Mouse (Mus musculus) C2C12 (cell line): ENCODE measurements at regions not wholly inside any gene's neighbourhood (a gene's known extent, or its start where the extent isn't known, plus 50 kb on each side); places are given as distances from the start of the nearest gene placed in this dataset.
"Not testable (repeated sequence)": the region's sequence is repeated elsewhere in the genome, so short reads cannot be mapped to it uniquely, and the experiment has no call there.

Experiments used
- H3K27me3 ChIP-seq: one replicate; pipeline ENCODE4 v1.6.1; 2011; ENCODE audit not compliant: control insufficient read depth, insufficient read depth, insufficient read length
- H3K36me3 ChIP-seq: one replicate; pipeline ENCODE4 v1.6.1; 2011; ENCODE audit not compliant: control insufficient read depth, insufficient read depth
- H3K4me3 ChIP-seq: one replicate; pipeline ENCODE4 v1.5.1; 2011; ENCODE audit warnings: mild to moderate bottlenecking, control low read depth; ENCODE audit not compliant: poor library complexity, insufficient read depth, severe bottlenecking
- H3K79me2 ChIP-seq: one replicate; pipeline ENCODE4 v1.6.1; 2011; ENCODE audit not compliant: control insufficient read depth, insufficient read depth
- H3K79me3 ChIP-seq: one replicate; pipeline ENCODE4 v1.6.1; 2011; ENCODE audit warnings: low read depth, control low read depth
- H3ac ChIP-seq: one replicate; pipeline ENCODE3; 2011; ENCODE audit warnings: low read depth; ENCODE audit not compliant: control insufficient read depth, insufficient read length
- CEBPB ChIP-seq: IDR thresholded peaks from one replicate; pipeline ENCODE4 v1.6.1; 2011; ENCODE audit warnings: low read depth, mild to moderate bottlenecking, control low read depth, moderate library complexity
- CTCF ChIP-seq: IDR thresholded peaks from one replicate; pipeline ENCODE4 v1.5.1; 2011; ENCODE audit not compliant: control insufficient read depth, insufficient read depth, insufficient read length
- FOSL1 ChIP-seq: IDR thresholded peaks from one replicate; pipeline ENCODE4 v1.8.0; 2011; ENCODE audit warnings: mild to moderate bottlenecking, low read length; ENCODE audit not compliant: poor library complexity, insufficient read depth, severe bottlenecking
- MAX ChIP-seq: IDR thresholded peaks from one replicate; pipeline ENCODE4 v1.6.1; 2011; ENCODE audit warnings: mild to moderate bottlenecking, control low read depth
- MYOD1 ChIP-seq: IDR thresholded peaks from one replicate; pipeline ENCODE4 v1.6.1; 2011; ENCODE audit warnings: low read depth; ENCODE audit not compliant: control insufficient read depth, insufficient read length
- MYOG ChIP-seq: IDR thresholded peaks from one replicate; pipeline ENCODE4 v1.6.1; 2011; ENCODE audit not compliant: control insufficient read depth, insufficient read length; ENCODE audit errors: extremely low read depth
- USF1 ChIP-seq: IDR thresholded peaks from one replicate; pipeline ENCODE4 v1.6.1; 2011; ENCODE audit warnings: low read depth, mild to moderate bottlenecking, control low read depth, moderate library complexity

DNA sequence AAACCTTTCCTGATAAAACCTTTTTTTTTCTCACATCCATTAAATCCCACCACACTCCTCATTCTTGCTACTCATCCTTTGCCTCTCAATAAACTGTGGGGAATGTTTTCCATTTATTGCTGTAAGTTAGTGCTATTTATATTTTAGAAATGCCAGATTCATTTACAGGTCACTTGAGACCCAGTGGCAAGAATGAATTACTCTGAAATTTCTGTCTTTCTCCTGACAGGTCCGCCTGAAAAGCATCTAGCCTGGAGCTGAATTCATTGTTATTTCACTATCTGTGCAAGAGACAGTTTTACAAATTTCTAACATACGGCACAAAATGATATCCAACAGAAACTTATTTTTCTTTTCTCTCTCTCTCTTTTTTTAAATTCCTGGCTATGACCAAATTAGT is 570.6 kb upstream of the Akr1e1 start:
- no peaks in the 10 kb centered on the region for H3K79me3 ChIP-seq
- no peak for TF ChIP-seq CTCF
- no peak for TF ChIP-seq MYOG
- TF ChIP-seq MAX: no peak
- no peak for TF ChIP-seq USF1
- no peak for TF ChIP-seq FOSL1
- TF ChIP-seq MYOD1: no peak
- TF ChIP-seq CEBPB: no peak
- no peaks in the 10 kb centered on the region for H3K27me3 ChIP-seq
- H3K79me2 ChIP-seq: no peaks in the 10 kb centered on the region
- no peak overlapping the region for H3K4me3 ChIP-seq
- H3ac ChIP-seq: no peak overlapping the region
- no peaks in the 10 kb centered on the region for H3K36me3 ChIP-seq

GRCm38 (mm10) chr13:5185237-5185800 is 576.3 kb upstream of the Akr1e1 start:
- not testable (repeated sequence) for H3K79me2 ChIP-seq, H3K79me3 ChIP-seq, H3K36me3 ChIP-seq, H3K27me3 ChIP-seq, H3K4me3 ChIP-seq, H3ac ChIP-seq

GRCm38 (mm10) chr13:5202736-5203135 is 593.8 kb upstream of the Akr1e1 start:
- no peaks in the 10 kb centered on the region for H3K27me3 ChIP-seq
- TF ChIP-seq CEBPB (no peak), USF1 (no peak), FOSL1 (no peak), CTCF (no peak), MYOG (no peak), MYOD1 (no peak), MAX (no peak)

DNA sequence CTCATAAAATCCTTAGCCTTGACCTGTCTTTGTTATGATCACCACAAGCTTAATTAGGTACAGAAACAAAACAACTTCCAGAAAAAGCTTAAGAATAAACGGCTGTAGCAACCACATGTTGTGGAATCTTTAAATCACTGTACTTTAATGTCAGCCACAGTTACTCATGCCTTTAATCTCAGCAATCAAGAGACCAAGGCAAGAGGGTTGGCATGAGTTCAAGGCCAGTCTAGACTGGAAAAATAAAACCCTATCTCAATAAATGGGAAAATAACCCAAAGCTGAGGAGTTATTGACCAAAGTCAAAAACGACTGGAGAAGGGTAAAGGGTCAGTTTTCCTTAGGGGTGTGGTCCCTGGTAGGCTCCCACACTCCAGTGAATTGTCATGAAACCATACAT is 595.2 kb upstream of the Akr1e1 start:
- TF ChIP-seq MYOD1 (no peak), CTCF (no peak), FOSL1 (no peak), MAX (no peak), USF1 (no peak)
- H3K27me3 ChIP-seq: no peaks in the 10 kb centered on the region
- no peak overlapping the region for H3K4me3 ChIP-seq
- H3ac ChIP-seq: no peak overlapping the region
- H3K79me3 ChIP-seq: no peaks in the 10 kb centered on the region
- no peaks in the 10 kb centered on the region for H3K36me3 ChIP-seq
- no peaks in the 10 kb centered on the region for H3K79me2 ChIP-seq

More at GRCm38 (mm10) chr13:5202736-5203135, 593.8 kb upstream of the Akr1e1 start:
- no peak overlapping the region for H3ac ChIP-seq
- H3K79me3 ChIP-seq: no peaks in the 10 kb centered on the region
- H3K79me2 ChIP-seq: no peaks in the 10 kb centered on the region
- no peak overlapping the region for H3K4me3 ChIP-seq
- H3K36me3 ChIP-seq: no peaks in the 10 kb centered on the region

- no peak for TF ChIP-seq FOSL1
- TF ChIP-seq MAX: no peak
- TF ChIP-seq MYOD1: no peak
- no peak for TF ChIP-seq MYOG
- no peak for TF ChIP-seq CTCF
- no peak for TF ChIP-seq CEBPB
- H3K36me3 ChIP-seq: no peaks in the 10 kb centered on the region
- H3K4me3 ChIP-seq: no peak overlapping the region
These were observed 602.7 kb upstream of the Akr1e1 start for GRCm38 (mm10) chr13:5211659-5212058.

GRCm38 (mm10) chr13:5229476-5229875 is 620.5 kb upstream of the Akr1e1 start:
- Histone ChIP-seq H3K36me3 (no peaks in the 10 kb centered on the region), H3K79me2 (no peaks in the 10 kb centered on the region), H3ac (no peak overlapping the region), H3K27me3 (no peaks in the 10 kb centered on the region), H3K79me3 (no peaks in the 10 kb centered on the region), H3K4me3 (no peak overlapping the region)
- TF ChIP-seq CEBPB: no peak
- no peak for TF ChIP-seq FOSL1
- no peak for TF ChIP-seq MAX
- no peak for TF ChIP-seq CTCF
- TF ChIP-seq MYOG: no peak
- TF ChIP-seq USF1: no peak

More at GRCm38 (mm10) chr13:5211659-5212058, 602.7 kb upstream of the Akr1e1 start:
- no peak overlapping the region for H3ac ChIP-seq
- no peaks in the 10 kb centered on the region for H3K79me3 ChIP-seq
- H3K79me2 ChIP-seq: no peaks in the 10 kb centered on the region
- H3K27me3 ChIP-seq: no peaks in the 10 kb centered on the region

DNA sequence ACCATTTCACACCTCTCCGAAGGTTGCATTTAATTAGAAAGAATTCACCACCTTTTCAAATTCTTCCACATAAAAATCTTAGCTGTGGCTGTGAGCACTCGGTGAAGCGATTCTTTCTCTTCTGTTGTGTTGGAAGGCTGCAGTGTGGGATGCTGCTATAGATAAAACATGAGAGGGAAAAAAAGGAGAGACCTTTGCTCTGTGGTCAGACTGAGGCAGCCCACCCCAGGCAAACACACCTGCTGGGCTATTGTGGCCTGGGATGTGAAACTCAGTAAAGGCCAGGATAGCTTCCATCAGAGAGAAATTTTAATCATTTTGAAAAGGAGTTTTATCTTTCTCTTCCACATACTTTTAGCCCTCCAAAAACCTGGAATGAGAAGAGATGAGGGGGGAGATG is 625.3 kb upstream of the Akr1e1 start:
- no peaks in the 10 kb centered on the region for H3K79me2 ChIP-seq
- H3K27me3 ChIP-seq: no peaks in the 10 kb centered on the region
- H3ac ChIP-seq: no peak overlapping the region
- no peaks in the 10 kb centered on the region for H3K36me3 ChIP-seq
- H3K79me3 ChIP-seq: no peaks in the 10 kb centered on the region
- TF ChIP-seq CTCF (no peak), MYOD1 (no peak), MYOG (no peak), FOSL1 (no peak), MAX (no peak), USF1 (no peak), CEBPB (no peak)
- no peak overlapping the region for H3K4me3 ChIP-seq
